ENCODE assay signal across 8 mouse cellular contexts in genomic region chr7:45701072-45701471, GRCm38 (mm10). TPM values are rescaled to one million over a fixed set of nuclear protein-coding genes. Genes with fewer than 3 reads are reported as not detected.
DNase-seq lines count a peak whose midpoint lies in the region; ATAC-seq and TF ChIP-seq lines count a peak whose summit lies in the region.

No protein-coding gene starts in this region.

- H3K9ac ChIP-seq in heart, embryonic 11.5 days (ENCODE audit: low read depth, low read length) = no peak overlapping the region
- peak overlapping the region; percentile 7; the same call in 1 of the 2 replicates for H3K9ac ChIP-seq in midbrain, embryonic 15.5 days

- no peaks in the 10 kb centered on the region for H3K9me3 ChIP-seq in heart, embryonic 11.5 days (replicated peaks; ENCODE audit: control insufficient read depth, low read length)
- H3K9me3 ChIP-seq in midbrain, embryonic 15.5 days = no peaks in the 10 kb centered on the region

- DNase-seq in heart, adult 8-10 months (ENCODE audit: low spot score) = no peak
- peak; percentile 43 to 58 for DNase-seq in heart, postnatal 14 days
- DNase-seq in c-Kit-positive CD71-positive TER-119-positive erythroid progenitor cells, embryonic 14.5 days (ENCODE audit: low spot score) = no peak
- no peak for DNase-seq in frontal cortex, adult 2 months (ENCODE audit: extremely low spot score in 1 of 2, low spot score in 1 of 2)
- DNase-seq in adrenal gland, postnatal 25 days = no peak

- H3K4me1 ChIP-seq in heart, embryonic 11.5 days (ENCODE audit: control insufficient read depth, insufficient read depth, low read length) = peaks cover 22% of the 10 kb centered on the region
- H3K4me1 ChIP-seq in cortical plate, adult 2 months (ENCODE audit: control insufficient read depth, insufficient read depth, low read length) = no peaks in the 10 kb centered on the region
- peaks cover 58% of the 10 kb centered on the region for H3K4me1 ChIP-seq in midbrain, embryonic 15.5 days

- H3K27ac ChIP-seq in heart, embryonic 11.5 days (ENCODE audit: low read depth, low read length) = 0 out of 2 replicates have a peak overlapping the region, but pooled peaks have one; percentile 13
- H3K27ac ChIP-seq in cortical plate, adult 2 months (ENCODE audit: insufficient read depth, low read length) = peak overlapping the region; percentile 22; the same call in 1 of the 2 replicates
- peak overlapping the region; percentile 85 for H3K27ac ChIP-seq in midbrain, embryonic 15.5 days

- H3K4me2 ChIP-seq in heart, embryonic 11.5 days = peak overlapping the region; percentile 84
- peak overlapping the region; percentile 88 for H3K4me2 ChIP-seq in midbrain, embryonic 15.5 days

- H3K27me3 ChIP-seq in heart, embryonic 11.5 days (ENCODE audit: control insufficient read depth, insufficient read depth, low read length) = peaks cover 29% of the 10 kb centered on the region
- H3K27me3 ChIP-seq in midbrain, embryonic 15.5 days (replicated peaks) = no peaks in the 10 kb centered on the region

- no peak for TF ChIP-seq CTCF in cortical plate, adult 2 months (IDR thresholded peaks at IDR 0.05; ENCODE audit: extremely low read depth, insufficient read depth, low read length)

- no peak for ATAC-seq in heart, embryonic 11.5 days (replicated peaks; ENCODE audit: insufficient number of reproducible peaks, low FRiP score, low TSS enrichment)
- ATAC-seq in midbrain, embryonic 15.5 days (replicated peaks) = no peak

- 0 out of 2 replicates have a peak overlapping the region, but pooled peaks have one; percentile 11 for H3K4me3 ChIP-seq in heart, embryonic 11.5 days (ENCODE audit: low read depth, low read length)
- H3K4me3 ChIP-seq in cortical plate, adult 2 months (ENCODE audit: insufficient read depth, low read length) = peak overlapping the region; percentile 84
- H3K4me3 ChIP-seq in midbrain, embryonic 15.5 days = peak overlapping the region; percentile 55

- no peak for TF ChIP-seq POLR2A in cortical plate, adult 2 months (IDR thresholded peaks at IDR 0.05; ENCODE audit: extremely low read depth, insufficient read depth, low read length)

- no peaks in the 10 kb centered on the region for H3K36me3 ChIP-seq in heart, embryonic 11.5 days (ENCODE audit: control insufficient read depth, insufficient read depth, low read length)
- H3K36me3 ChIP-seq in midbrain, embryonic 15.5 days (replicated peaks) = no peaks in the 10 kb centered on the region

- intact Hi-C loops in heart, postnatal 14 days (cut with DNase I) = loop anchor here (5.0 kb wide), 1 partner anchor 239 kb away; no protein-coding TSS in a partner anchor

- WGBS in heart, embryonic 11.5 days (ENCODE audit: insufficient replicate concordance) = 29% methylated on average over 11 of the region's 11 CpGs
- WGBS in midbrain, embryonic 15.5 days = 25% methylated on average over 11 of the region's 11 CpGs

RNA-seq across cellular contexts. Expression of gene Car11, which starts 1.4 kb away (rescaled TPM):
- polyA plus RNA-seq in heart, embryonic 11.5 days (2014; fragmentation: Nextera tagmentation; extraction: Ambion mirVana) = 3.3 and 5.5 TPM in 2 replicates
- total RNA-seq in heart, adult 8-10 months (2022) = 1 to 10 TPM; 5.5 to 8.7 (median 8.1) TPM
- polyA plus RNA-seq in cortical plate, adult 2 months (2012; rRNA removed) = 351 and 377 TPM in 2 replicates
- 1 to 10 TPM; 4.3 to 6.6 TPM for total RNA-seq in heart, postnatal 14 days (2021)
- polyA plus RNA-seq in midbrain, embryonic 15.5 days (2015; fragmentation: Nextera tagmentation; extraction: Ambion mirVana) = 70.7 and 73.8 TPM in 2 replicates
- polyA plus RNA-seq in frontal cortex, adult 2 months (2012; rRNA removed) = 283 and 318 TPM in 2 replicates
- 15.7 and 15.8 TPM in 2 replicates for total RNA-seq in adrenal gland, postnatal 25 days (2021)

RNA-seq across cellular contexts. Expression of gene Dbp, which starts 3.8 kb away (rescaled TPM):
- polyA plus RNA-seq in heart, embryonic 11.5 days (2014; fragmentation: Nextera tagmentation; extraction: Ambion mirVana) = 3.3 and 3.5 TPM in 2 replicates
- 100 to 1,000 TPM in 3 of 4 experiments, 10 to 100 TPM in 1; 72.2 to 183 (median 152) TPM for total RNA-seq in heart, adult 8-10 months (2022)
- polyA plus RNA-seq in cortical plate, adult 2 months (2012; rRNA removed) = 251 and 257 TPM in 2 replicates
- total RNA-seq in heart, postnatal 14 days (2021) = 10 to 100 TPM; 24.7 to 27.1 TPM
- polyA plus RNA-seq in midbrain, embryonic 15.5 days (2015; fragmentation: Nextera tagmentation; extraction: Ambion mirVana) = 3.3 and 3.8 TPM in 2 replicates
- 208 and 221 TPM in 2 replicates for polyA plus RNA-seq in frontal cortex, adult 2 months (2012; rRNA removed)
- total RNA-seq in adrenal gland, postnatal 25 days (2021) = 282 and 444 TPM in 2 replicates

RNA-seq across cellular contexts. Expression of gene Sec1, which starts 6.9 kb away (rescaled TPM):
- 0.24 and 0.99 TPM in 2 replicates for polyA plus RNA-seq in heart, embryonic 11.5 days (2014; fragmentation: Nextera tagmentation; extraction: Ambion mirVana)
- under 1 TPM in 3 of 4 experiments, not detected in 1; 0.16 to 0.25 (median 0.23) TPM for total RNA-seq in heart, adult 8-10 months (2022)
- 6.6 and 8.0 TPM in 2 replicates for polyA plus RNA-seq in cortical plate, adult 2 months (2012; rRNA removed)
- total RNA-seq in heart, postnatal 14 days (2021) = under 1 TPM in 1 of 2 experiments, not detected in 1; 0.12 TPM
- polyA plus RNA-seq in midbrain, embryonic 15.5 days (2015; fragmentation: Nextera tagmentation; extraction: Ambion mirVana) = 0.34 and 0.36 TPM in 2 replicates
- 1.4 TPM in 2 replicates for polyA plus RNA-seq in frontal cortex, adult 2 months (2012; rRNA removed)
- total RNA-seq in adrenal gland, postnatal 25 days (2021) = 0.39 TPM in 1 of 2 replicates, not detected in the other

RNA-seq across cellular contexts. Expression of gene Rpl18, which starts 14.2 kb away (rescaled TPM):
- polyA plus RNA-seq in heart, embryonic 11.5 days (2014; fragmentation: Nextera tagmentation; extraction: Ambion mirVana) = 764 and 836 TPM in 2 replicates
- total RNA-seq in heart, adult 8-10 months (2022) = 100 to 1,000 TPM; 552 to 697 (median 598) TPM
- polyA plus RNA-seq in cortical plate, adult 2 months (2012; rRNA removed) = 255 and 261 TPM in 2 replicates
- total RNA-seq in heart, postnatal 14 days (2021) = 100 to 1,000 TPM; 552 to 626 TPM
- polyA plus RNA-seq in midbrain, embryonic 15.5 days (2015; fragmentation: Nextera tagmentation; extraction: Ambion mirVana) = 537 and 538 TPM in 2 replicates
- 280 and 304 TPM in 2 replicates for polyA plus RNA-seq in frontal cortex, adult 2 months (2012; rRNA removed)
- total RNA-seq in adrenal gland, postnatal 25 days (2021) = 964 and 1,249 TPM in 2 replicates

RNA-seq across cellular contexts. Expression of gene Sphk2, which starts 16.7 kb away (rescaled TPM):
- 13.2 and 17.3 TPM in 2 replicates for polyA plus RNA-seq in heart, embryonic 11.5 days (2014; fragmentation: Nextera tagmentation; extraction: Ambion mirVana)
- 10 to 100 TPM; 15.3 to 19.3 (median 18.4) TPM for total RNA-seq in heart, adult 8-10 months (2022)
- polyA plus RNA-seq in cortical plate, adult 2 months (2012; rRNA removed) = 22.5 and 23.5 TPM in 2 replicates
- 10 to 100 TPM; 17.5 to 18.8 TPM for total RNA-seq in heart, postnatal 14 days (2021)
- polyA plus RNA-seq in midbrain, embryonic 15.5 days (2015; fragmentation: Nextera tagmentation; extraction: Ambion mirVana) = 24.5 and 26.4 TPM in 2 replicates
- 22.4 and 23.3 TPM in 2 replicates for polyA plus RNA-seq in frontal cortex, adult 2 months (2012; rRNA removed)
- total RNA-seq in adrenal gland, postnatal 25 days (2021) = 38.2 and 42.0 TPM in 2 replicates

Comparison
In these comparisons a context has a peak if more than half of its experiments do, and no peak if none do; other contexts are left out.
1. DNase-seq: peak in heart, postnatal 14 days (2 of 2); none in heart, adult 8-10 months (single experiment), c-Kit-positive CD71-positive TER-119-positive erythroid progenitor cells, embryonic 14.5 days (single experiment), frontal cortex, adult 2 months (0 of 2) and adrenal gland, postnatal 25 days (single experiment).
2. H3K27ac ChIP-seq: peak in every context shown above with its lines; median percentile 85 in midbrain, embryonic 15.5 days; 22 in cortical plate, adult 2 months; 13 in heart, embryonic 11.5 days.
3. H3K4me3 ChIP-seq: peak in every context shown above with its lines; median percentile 84 in cortical plate, adult 2 months; 55 in midbrain, embryonic 15.5 days; 11 in heart, embryonic 11.5 days.
4. RNA of gene Car11, which starts 1.4 kb away (polyA plus RNA-seq): 351 to 377 TPM in cortical plate, adult 2 months, 283 to 318 TPM in frontal cortex, adult 2 months and 70.7 to 73.8 TPM in midbrain, embryonic 15.5 days; 3.3 to 5.5 TPM in heart, embryonic 11.5 days; every median in the first group is over 10 times any median in the second.
5. RNA of gene Dbp, which starts 3.8 kb away (polyA plus RNA-seq): 251 to 257 TPM in cortical plate, adult 2 months and 208 to 221 TPM in frontal cortex, adult 2 months; 3.3 to 3.8 TPM in midbrain, embryonic 15.5 days and 3.3 to 3.5 TPM in heart, embryonic 11.5 days; every median in the first group is over 10 times any median in the second.